8 mouse cellular contexts compared by ENCODE assay signal in genomic region chr9:65828511-65828910, GRCm38 (mm10). TPM values are rescaled to one million over a fixed set of nuclear protein-coding genes. Genes with fewer than 3 reads are reported as not detected.
DNase-seq lines count a peak whose midpoint lies in the region; ATAC-seq lines count a peak whose summit lies in the region.

No protein-coding gene starts in this region.

- peak overlapping the region; percentile 71 for H3K4me2 ChIP-seq in hindbrain, embryonic 16.5 days (ENCODE audit: low read length)
- peak overlapping the region; percentile 45 for H3K4me2 ChIP-seq in midbrain, embryonic 11.5 days

- ATAC-seq in hindbrain, embryonic 16.5 days = no peak
- no peak for ATAC-seq in midbrain, embryonic 11.5 days (ENCODE audit: low FRiP score)

- peak overlapping the region; percentile 93 for H3K4me3 ChIP-seq in hindbrain, embryonic 16.5 days (ENCODE audit: low read length)
- peak overlapping the region; percentile 94 for H3K4me3 ChIP-seq in midbrain, embryonic 11.5 days (ENCODE audit: low read depth, low read length)

- 38% methylated on average over 3 of the region's 3 CpGs for WGBS in hindbrain, embryonic 16.5 days
- WGBS in midbrain, embryonic 11.5 days = 39% methylated on average over 3 of the region's 3 CpGs

- no peaks in the 10 kb centered on the region for H3K9me3 ChIP-seq in hindbrain, embryonic 16.5 days (ENCODE audit: control insufficient read depth, low read length)
- no peaks in the 10 kb centered on the region for H3K9me3 ChIP-seq in midbrain, embryonic 11.5 days (ENCODE audit: control insufficient read depth, low read length)

- no peaks in the 10 kb centered on the region for H3K27me3 ChIP-seq in hindbrain, embryonic 16.5 days (replicated peaks; ENCODE audit: control insufficient read depth, insufficient read depth, low read length)
- no peaks in the 10 kb centered on the region for H3K27me3 ChIP-seq in midbrain, embryonic 11.5 days (ENCODE audit: control insufficient read depth, insufficient read depth, low read length)

- no peak overlapping the region; the same call in 1 of the 2 replicates for H3K9ac ChIP-seq in hindbrain, embryonic 16.5 days (ENCODE audit: low read depth, low read length)
- H3K9ac ChIP-seq in midbrain, embryonic 11.5 days (ENCODE audit: low read length) = no peak overlapping the region

- H3K27ac ChIP-seq in hindbrain, embryonic 16.5 days (ENCODE audit: low read depth, low read length) = no peak overlapping the region
- no peak overlapping the region for H3K27ac ChIP-seq in midbrain, embryonic 11.5 days (ENCODE audit: low read depth, low read length)

- no peaks in the 10 kb centered on the region for H3K36me3 ChIP-seq in hindbrain, embryonic 16.5 days (ENCODE audit: control insufficient read depth, insufficient read depth, low read length)
- no peaks in the 10 kb centered on the region for H3K36me3 ChIP-seq in midbrain, embryonic 11.5 days (ENCODE audit: control insufficient read depth, insufficient read depth, low read length)

- peak; percentile 34 for DNase-seq in adrenal gland, adult 2 months
- no peak for DNase-seq in adrenal gland, adult 18-20 months (ENCODE audit: low spot score in 2 of 2)
- peak; percentile 34 for DNase-seq in NIH3T3 (ENCODE audit: low read depth)
- DNase-seq in midbrain, embryonic 11.5 days (ENCODE audit: low spot score, missing footprints) = peak; percentile 84
- DNase-seq in spleen, adult 12 weeks (ENCODE audit: low spot score) = no peak
- DNase-seq in urinary bladder, postnatal 25 days (ENCODE audit: low spot score) = no peak
- DNase-seq in adrenal gland, postnatal 4 days (ENCODE audit: low spot score in 2 of 2) = no peak

- H3K4me1 ChIP-seq in hindbrain, embryonic 16.5 days (ENCODE audit: control insufficient read depth, insufficient read depth, low read depth, low read length) = peaks cover 35% of the 10 kb centered on the region
- H3K4me1 ChIP-seq in midbrain, embryonic 11.5 days (ENCODE audit: control insufficient read depth, insufficient read depth, low read length) = peaks cover 49% of the 10 kb centered on the region

RNA-seq across cellular contexts. Expression of gene Zfp609, which starts 1.1 kb away (rescaled TPM):
- total RNA-seq in adrenal gland, adult 2 months (2021) = 10 to 100 TPM; 23.9 to 33.2 TPM
- polyA plus RNA-seq in adrenal gland, adult 2 months (2012; rRNA removed) = 6.2 and 9.3 TPM in 2 replicates
- 10 to 100 TPM; 19.6 to 24.4 TPM for total RNA-seq in adrenal gland, adult 18-20 months (2021)
- 5.0 and 5.4 TPM in 2 replicates for polyA plus RNA-seq in hindbrain, embryonic 16.5 days (2015; fragmentation: Nextera tagmentation; extraction: Ambion mirVana)
- polyA plus RNA-seq in midbrain, embryonic 11.5 days (2014; fragmentation: Nextera tagmentation; extraction: Ambion mirVana) = 7.4 and 7.6 TPM in 2 replicates
- 10 to 100 TPM; 46.5 to 52.7 TPM for total RNA-seq in adrenal gland, postnatal 4 days (2021)

Comparison
In these comparisons a context has a peak if more than half of its experiments do, and no peak if none do; other contexts are left out.
1. DNase-seq: peak in adrenal gland, adult 2 months (single experiment), NIH3T3 (single experiment) and midbrain, embryonic 11.5 days (single experiment); none in adrenal gland, adult 18-20 months (0 of 2), spleen, adult 12 weeks (single experiment), urinary bladder, postnatal 25 days (single experiment) and adrenal gland, postnatal 4 days (0 of 2).